Mouse (Mus musculus) heart, adult 2 months (tissue): ENCODE results near the gene Coro1c.

ENCODE experiments used
- CTCF ChIP-seq: fragments of 200-600 bp; IDR thresholded peaks from 2 replicates; pipeline ENCODE4 v1.8.1; 2022; ENCODE audit warnings: antibody characterized with exemption, mild to moderate bottlenecking, moderate library complexity
- EP300 ChIP-seq: fragments of 200-500 bp; IDR thresholded peaks from 2 replicates; pipeline ENCODE4 v1.6.1; 2011; ENCODE audit warnings: low read depth, low read length, control low read depth; ENCODE audit not compliant: insufficient read depth
- POLR2A ChIP-seq: fragments of 200-500 bp; IDR thresholded peaks from 2 replicates; pipeline ENCODE4 v1.6.1; 2011; ENCODE audit warnings: mild to moderate bottlenecking, low read depth, low read length, control low read depth; ENCODE audit not compliant: insufficient read depth

DNA sequence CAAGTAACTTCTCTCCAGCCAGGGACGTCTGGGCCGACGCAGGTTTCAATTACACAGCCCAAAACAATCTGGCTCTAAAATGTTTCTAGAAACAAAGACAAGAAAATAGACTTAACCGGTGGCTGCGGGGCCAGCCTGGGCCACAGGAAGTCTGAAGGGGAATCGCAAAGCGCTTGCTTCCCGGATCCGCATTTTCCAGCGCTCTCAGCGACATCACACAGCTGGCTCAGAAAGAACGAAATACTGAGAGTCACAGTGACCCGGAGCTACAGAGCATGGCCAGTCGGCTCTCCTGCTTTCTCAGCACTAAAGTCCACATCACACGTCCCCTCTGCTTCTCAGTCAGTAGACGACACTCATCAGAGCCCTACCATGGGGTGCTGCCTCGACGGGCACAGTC lies 17.7 kb downstream of the Coro1c start:
- TF ChIP-seq EP300 (no peak), POLR2A (0 out of 2 replicates have a peak, but pooled peaks have one; percentile 15), CTCF (no peak)
